ENCODE assay signal across 1 mouse cellular context in the genomic region with DNA sequence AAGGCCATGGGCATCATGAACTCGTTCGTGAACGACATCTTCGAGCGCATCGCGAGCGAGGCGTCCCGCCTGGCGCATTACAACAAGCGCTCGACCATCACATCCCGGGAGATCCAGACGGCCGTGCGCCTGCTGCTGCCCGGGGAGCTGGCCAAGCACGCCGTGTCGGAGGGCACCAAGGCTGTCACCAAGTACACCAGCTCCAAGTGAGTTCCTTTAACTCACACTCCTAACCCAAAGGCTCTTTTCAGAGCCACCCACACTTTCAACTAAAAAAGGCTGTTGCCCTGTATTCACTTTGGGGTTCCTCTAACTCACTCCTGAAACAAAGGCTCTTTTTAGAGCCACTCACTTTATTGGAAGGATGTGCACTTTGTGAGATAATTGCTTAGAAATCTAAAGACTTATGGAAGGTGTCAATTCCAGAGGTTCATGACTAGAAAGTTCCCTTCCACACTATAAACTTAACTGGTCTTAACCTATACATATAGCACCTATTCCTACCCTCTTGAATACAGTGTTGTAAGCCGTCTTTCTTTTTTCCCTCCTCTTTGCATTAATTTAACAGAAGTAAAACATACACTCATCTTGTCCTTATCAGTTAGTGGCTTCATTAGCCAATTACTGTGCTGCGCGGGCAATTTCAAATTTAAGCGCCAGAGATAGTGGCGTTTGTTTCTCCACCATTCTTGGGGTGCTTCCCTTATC.
A peak's percentile ranks its signal among the peaks of the same experiment; 100 is the strongest.
TF ChIP-seq lines count a peak whose summit lies in the region.

No protein-coding gene starts in this region.

TF ChIP-seq in myocyte, 11 proteins besides CTCF, POLR2A, EP300 and RAD21:
- TF ChIP-seq E2F4 (IDR thresholded peaks at IDR 0.05; ENCODE audit: insufficient read depth) = peak; percentile 93
- peak; percentile 67 for TF ChIP-seq POLR2AphosphoS2 (IDR thresholded peaks at IDR 0.05; ENCODE audit: insufficient read length, low read depth)
